Mouse (Mus musculus) cerebellum, postnatal 10 days (tissue): ENCODE measurements at regions not wholly inside any gene's neighbourhood (a gene's known extent, or its start where the extent isn't known, plus 50 kb on each side); places are given as distances from the start of the nearest gene placed in this dataset.

Experiments
- DNase-seq, 2 experiments: peaks; one replicate each; pipeline ENCODE4 v3.0.0; 2021; ENCODE audit warnings: mixed read lengths in 2 of 2

DNA sequence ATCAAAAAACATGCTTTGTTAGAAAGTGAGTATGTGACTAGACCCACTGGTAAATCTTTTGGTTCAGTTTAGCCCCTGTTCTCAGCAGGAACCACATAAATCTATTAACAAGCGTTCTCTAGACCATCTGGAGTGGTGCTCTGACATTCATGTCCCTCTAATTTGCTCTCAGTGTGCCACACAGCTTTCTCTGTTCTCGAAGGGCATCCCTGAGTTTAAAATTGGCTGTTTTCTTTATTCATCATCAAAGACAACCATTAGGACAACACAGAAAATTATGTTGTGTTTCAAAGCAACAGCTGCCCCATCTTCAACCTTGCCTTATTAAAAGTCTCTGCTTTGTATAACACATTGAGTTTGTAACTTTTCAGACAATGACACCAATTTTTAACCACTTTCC lies 1124.1 kb downstream of the Stim2 start:
- peak in 1 of 2 experiments; percentile 3 for DNase-seq

DNA sequence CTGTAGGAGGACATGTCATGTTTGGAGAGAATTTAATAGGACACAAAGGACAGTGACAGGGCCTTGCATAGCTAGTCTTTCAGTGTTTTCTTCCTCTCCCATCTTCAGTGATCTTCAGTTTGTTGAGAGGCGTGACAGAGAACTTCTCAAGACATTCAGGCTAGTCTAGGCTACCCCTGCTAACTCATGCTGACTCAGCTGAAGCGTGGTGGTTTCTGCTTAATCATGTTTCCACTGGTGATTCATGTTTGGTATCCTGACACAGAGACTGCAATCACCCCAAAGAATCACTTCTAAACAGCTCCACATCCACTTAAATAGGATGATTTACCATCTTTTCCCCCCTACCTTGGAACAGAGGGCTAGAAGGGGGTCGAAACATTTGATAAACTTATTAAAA lies 1136.0 kb downstream of the Stim2 start:
- no peak for DNase-seq

DNA sequence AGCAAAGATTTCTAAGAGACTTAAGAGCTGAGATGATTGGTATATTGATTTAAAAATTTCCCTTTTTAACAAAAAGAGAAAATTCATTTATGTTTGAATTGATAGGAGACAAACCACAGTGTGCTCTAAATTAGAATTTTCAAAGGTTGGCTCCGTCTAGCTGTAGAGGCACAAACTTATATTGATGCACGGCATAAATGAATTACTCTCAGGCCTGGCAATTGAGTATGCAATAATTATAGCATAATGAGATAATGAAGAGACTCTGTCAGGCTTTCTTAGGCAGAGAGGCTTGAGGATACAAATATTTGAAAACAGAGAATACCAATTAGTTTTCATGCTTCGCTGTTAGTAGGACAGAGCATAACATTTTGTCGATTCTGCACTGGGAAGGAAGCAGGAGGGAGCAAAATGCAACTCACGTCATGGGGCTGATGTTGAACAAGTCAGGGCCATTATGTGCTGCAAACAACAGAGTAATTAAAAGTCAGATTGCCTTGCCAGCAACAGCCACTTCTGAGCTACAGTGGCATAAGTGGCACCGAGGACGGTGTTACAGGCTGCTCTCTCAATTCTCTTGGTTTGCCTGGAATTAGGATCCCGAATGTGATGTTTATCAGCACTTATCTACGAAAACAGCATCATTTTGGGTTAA lies 1137.1 kb downstream of the Stim2 start:
- no peak for DNase-seq

DNA sequence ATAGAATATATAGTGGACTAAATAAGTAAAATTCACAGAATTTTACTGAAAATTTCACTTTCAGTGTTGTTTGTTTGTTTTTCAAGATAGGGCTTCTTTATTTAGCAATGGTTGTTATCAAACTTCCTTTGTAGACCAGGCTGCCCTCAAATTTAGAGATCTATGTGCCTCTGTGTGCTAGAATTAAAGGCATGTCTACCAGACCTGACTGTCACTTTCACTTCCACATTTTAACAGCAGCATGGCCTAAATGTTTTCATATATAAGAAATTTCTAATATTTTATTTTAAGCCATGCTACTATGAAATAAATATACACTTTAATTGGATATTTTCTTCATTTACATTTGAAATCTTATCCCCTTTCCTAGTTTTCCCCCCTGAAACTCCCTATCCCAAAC lies 1140.5 kb downstream of the Stim2 start:
- no peak for DNase-seq

DNA sequence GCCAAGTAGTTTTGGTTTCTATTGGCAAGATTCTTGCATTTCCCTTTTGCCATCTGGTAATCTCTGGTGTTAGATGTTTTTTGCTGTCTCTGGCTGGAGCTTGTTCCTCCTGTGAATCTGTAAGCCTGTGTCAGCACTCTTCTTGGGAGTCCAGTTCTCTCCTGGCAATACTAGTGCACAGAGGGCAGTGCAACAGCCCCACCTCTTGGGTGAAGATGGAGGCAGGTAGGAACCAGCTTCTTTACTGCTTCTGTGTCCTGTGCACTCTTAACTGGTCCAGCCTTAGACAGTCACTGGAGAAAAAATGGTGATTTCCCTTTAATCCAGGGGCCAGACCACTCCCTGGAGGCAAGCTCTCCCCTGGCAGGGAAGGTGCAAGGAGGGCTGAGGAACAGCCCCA lies 1149.1 kb downstream of the Stim2 start:
- DNase-seq, result no peak

DNA sequence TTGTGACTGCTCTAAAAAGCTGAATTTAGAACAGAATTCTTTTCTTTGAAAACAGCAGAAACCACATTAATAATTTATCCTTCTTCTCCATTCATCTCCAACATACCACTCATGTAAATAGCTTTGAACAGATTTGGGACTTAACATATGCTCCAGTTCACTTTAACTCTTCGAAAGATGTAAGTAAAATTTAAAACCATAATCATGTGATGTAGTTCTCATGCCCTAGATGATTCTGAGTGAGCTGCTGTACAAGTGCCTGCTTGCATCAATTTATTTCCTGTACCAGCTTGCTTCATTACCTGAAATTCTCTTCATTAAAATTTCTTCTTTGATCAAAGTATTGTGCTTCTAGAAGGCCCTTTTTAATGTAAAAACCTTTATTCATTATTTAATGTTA lies 1176.5 kb downstream of the Stim2 start:
- no peak for DNase-seq
